Mouse (Mus musculus) neural tube, embryonic 15.5 days (tissue): ENCODE measurements at regions not wholly inside any gene's neighbourhood (a gene's known extent, or its start where the extent isn't known, plus 50 kb on each side); places are given as distances from the start of the nearest gene placed in this dataset.

Experiments used
- ATAC-seq: fragments of 200-750 bp; cut with Nextera tagmentation; 2 replicates; pipeline ENCODE4 v1.8.0; 2017; ENCODE audit warnings: mild to moderate bottlenecking, moderate TSS enrichment, moderate library complexity; ENCODE audit not compliant: low FRiP score
- H3K27ac ChIP-seq: fragments of 300-500 bp; sonication (generic); replicated peaks from 2 replicates; pipeline ENCODE4 v1.5.1; 2015; ENCODE audit warnings: mild to moderate bottlenecking, inconsistent platforms
- H3K27me3 ChIP-seq: fragments of 300-500 bp; sonication (generic); replicated peaks from 2 replicates; pipeline ENCODE4 v1.6.1; 2015; ENCODE audit warnings: inconsistent platforms
- H3K36me3 ChIP-seq: fragments of 300-500 bp; sonication (generic); 2 replicates; pipeline ENCODE4 v1.6.1; 2015; ENCODE audit warnings: inconsistent platforms
- H3K4me1 ChIP-seq: fragments of 300-500 bp; sonication (generic); 2 replicates; pipeline ENCODE4 v1.6.1; 2015; ENCODE audit warnings: inconsistent platforms
- H3K4me2 ChIP-seq: fragments of 300-500 bp; sonication (generic); 2 replicates; pipeline ENCODE4 v1.6.1; 2015; ENCODE audit warnings: inconsistent platforms, mild to moderate bottlenecking, moderate library complexity
- H3K4me3 ChIP-seq: fragments of 300-500 bp; sonication (generic); replicated peaks from 2 replicates; pipeline ENCODE4 v1.5.1; 2015; ENCODE audit warnings: mild to moderate bottlenecking, inconsistent platforms
- H3K9ac ChIP-seq: fragments of 300-500 bp; sonication (generic); replicated peaks from 2 replicates; pipeline ENCODE4 v1.6.1; 2015; ENCODE audit warnings: mild to moderate bottlenecking, inconsistent platforms
- H3K9me3 ChIP-seq: fragments of 300-500 bp; sonication (generic); replicated peaks from 2 replicates; pipeline ENCODE4 v1.6.1; 2016; ENCODE audit warnings: inconsistent platforms
- WGBS: fragments of 180-500 bp; shearing (Covaris S2); methylation state at CpG from one replicate; pipeline ENCODE4 v1.1.7; 2015; ENCODE audit warnings: mixed read lengths; 5-methylcytosine and 5-hydroxymethylcytosine counted together

- no peak for ATAC-seq
- Histone ChIP-seq H3K36me3 (no peaks in the 10 kb centered on the region), H3K27me3 (no peaks in the 10 kb centered on the region), H3K4me2 (no peak overlapping the region), H3K9me3 (no peaks in the 10 kb centered on the region), H3K4me1 (0 out of 2 replicates have a peak, but pooled peaks cover 4% of the 10 kb centered on the region), H3K27ac (no peak overlapping the region), H3K4me3 (no peak overlapping the region), H3K9ac (no peak overlapping the region)
- WGBS = 32% methylated on average over 5 of the region's 5 CpGs
These were observed 52.0 kb upstream of the Pkn2 start for GRCm38 (mm10) chr3:142933684-142934259.
